Mouse (Mus musculus): Measurements from ENCODE around the gene Fgf23. TPM values are rescaled to one million over a fixed set of nuclear protein-coding genes. Genes with fewer than 3 reads are reported as not detected.

Fgf23 gene
- polyA plus RNA-seq, 1 experiment from 2014 or later: not detected

DNA sequence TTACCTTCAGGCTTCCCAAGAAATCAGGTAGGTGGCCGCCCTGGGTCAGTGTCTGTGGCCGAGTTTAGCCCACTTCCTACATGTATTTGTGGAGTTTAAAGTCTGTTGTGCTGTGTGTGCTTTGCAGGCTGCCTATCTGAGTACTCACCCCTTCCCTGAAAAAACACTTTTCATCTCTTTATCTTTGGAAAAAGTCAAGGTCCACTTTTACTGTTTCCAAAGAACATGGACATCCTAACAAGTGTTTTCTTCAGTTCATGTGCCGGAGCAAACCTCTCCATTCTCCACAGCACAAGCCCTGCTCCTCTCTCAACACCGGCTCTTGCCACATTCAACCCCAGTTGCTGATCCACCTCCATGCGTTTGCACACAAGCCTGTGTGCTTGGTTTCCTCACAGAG is 50.3 kb downstream of the Fgf23 start:
- TF ChIP-seq CTCF (IDR thresholded peaks at IDR 0.05; ENCODE audit: low read depth): no peak
- TF ChIP-seq EP300 (optimal IDR thresholded peaks at IDR 0.05): no peak
- Histone ChIP-seq H3K27me3 (ENCODE audit: control insufficient read depth, insufficient read depth, low read length) (no peaks in the 10 kb centered on the region), H3K4me2 (replicated peaks; ENCODE audit: low read depth) (no peak overlapping the region), H3K36me3 (ENCODE audit: control insufficient read depth, insufficient read depth, low read length) (0 out of 2 replicates have a peak, but pooled peaks cover under 1% of the 10 kb centered on the region), H3K4me1 (replicated peaks; ENCODE audit: control insufficient read depth, insufficient read depth) (no peaks in the 10 kb centered on the region), H3K9ac (ENCODE audit: low read length) (no peak overlapping the region), H3K9me3 (ENCODE audit: control insufficient read depth, low read length) (no peaks in the 10 kb centered on the region), H3K27ac (replicated peaks) (no peak overlapping the region), H3K4me3 (ENCODE audit: low read depth, low read length) (no peak overlapping the region)
- ATAC-seq (ENCODE audit: low FRiP score, low TSS enrichment) (no peak), DNase-seq (ENCODE audit: low spot score) (no peak)
- WGBS: 82% methylated on average over 5 of the region's 5 CpGs

DNA sequence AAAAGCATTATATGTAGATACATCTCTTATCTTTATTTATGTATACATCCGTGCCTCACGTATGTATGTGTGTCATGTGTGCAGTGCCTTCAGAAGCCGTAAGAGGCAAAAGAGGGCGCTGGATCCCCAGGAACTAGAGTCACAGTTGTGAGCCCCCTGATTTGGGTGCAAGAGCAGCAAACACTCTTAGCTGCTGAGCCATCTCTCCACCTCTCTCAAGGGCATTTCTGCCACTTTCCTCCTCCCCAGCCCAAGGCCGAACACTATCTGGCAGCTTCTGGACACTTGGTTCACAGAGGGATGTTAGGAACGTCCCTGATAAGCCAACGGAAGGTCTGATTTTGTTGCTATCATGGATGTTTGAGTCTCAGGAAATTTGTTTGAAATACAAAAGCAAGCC is 50.8 kb downstream of the Fgf23 start:
- no peaks in the 10 kb centered on the region for H3K27me3 ChIP-seq (ENCODE audit: control insufficient read depth, insufficient read depth, low read length)
- ATAC-seq (ENCODE audit: low FRiP score, low TSS enrichment) (no peak), DNase-seq (ENCODE audit: low spot score) (no peak)
- no peaks in the 10 kb centered on the region for H3K4me1 ChIP-seq (replicated peaks; ENCODE audit: control insufficient read depth, insufficient read depth)
- WGBS: 69% methylated on average over 7 of the region's 7 CpGs
- 0 out of 2 replicates have a peak, but pooled peaks cover 4% of the 10 kb centered on the region for H3K36me3 ChIP-seq (ENCODE audit: control insufficient read depth, insufficient read depth, low read length)
- no peaks in the 10 kb centered on the region for H3K9me3 ChIP-seq (ENCODE audit: control insufficient read depth, low read length)
- no peak overlapping the region for H3K27ac ChIP-seq (replicated peaks)
- H3K4me2 ChIP-seq (replicated peaks; ENCODE audit: low read depth): no peak overlapping the region
- TF ChIP-seq CTCF (IDR thresholded peaks at IDR 0.05; ENCODE audit: low read depth) (no peak), EP300 (optimal IDR thresholded peaks at IDR 0.05) (no peak)
- no peak overlapping the region for H3K9ac ChIP-seq (ENCODE audit: low read length)
- H3K4me3 ChIP-seq (ENCODE audit: low read depth, low read length): no peak overlapping the region

DNA sequence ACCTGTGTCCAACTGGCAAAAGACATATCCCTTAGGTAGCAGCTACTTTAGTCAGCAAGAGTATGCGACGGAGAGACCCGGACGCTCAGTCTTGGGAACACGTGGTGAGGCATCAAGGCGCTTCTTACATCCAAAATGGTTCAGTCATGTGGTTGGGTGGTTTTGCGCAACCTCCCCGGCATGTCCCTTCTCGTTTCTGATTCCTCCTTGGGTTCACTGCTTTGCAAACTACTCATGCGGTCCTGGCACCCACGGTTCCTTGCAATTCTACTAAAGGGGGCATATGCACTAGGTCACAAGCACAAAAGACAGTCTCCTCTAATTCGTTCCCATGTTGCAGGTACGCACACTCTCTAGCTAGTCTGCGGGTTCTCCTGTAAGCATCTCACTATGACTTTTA is 57.0 kb downstream of the Fgf23 start:
- ATAC-seq (ENCODE audit: low FRiP score, low TSS enrichment) (no peak), DNase-seq (ENCODE audit: low spot score) (no peak)
- TF ChIP-seq EP300 (optimal IDR thresholded peaks at IDR 0.05) (no peak), CTCF (IDR thresholded peaks at IDR 0.05; ENCODE audit: low read depth) (no peak)
- Histone ChIP-seq H3K4me1 (replicated peaks; ENCODE audit: control insufficient read depth, insufficient read depth) (no peaks in the 10 kb centered on the region), H3K27me3 (ENCODE audit: control insufficient read depth, insufficient read depth, low read length) (no peaks in the 10 kb centered on the region), H3K4me2 (replicated peaks; ENCODE audit: low read depth) (no peak overlapping the region), H3K27ac (replicated peaks) (no peak overlapping the region), H3K9me3 (ENCODE audit: control insufficient read depth, low read length) (no peaks in the 10 kb centered on the region), H3K9ac (ENCODE audit: low read length) (no peak overlapping the region), H3K36me3 (ENCODE audit: control insufficient read depth, insufficient read depth, low read length) (peaks cover 23% of the 10 kb centered on the region), H3K4me3 (ENCODE audit: low read depth, low read length) (no peak overlapping the region)
- WGBS: 89% methylated on average over 14 of the region's 14 CpGs

DNA sequence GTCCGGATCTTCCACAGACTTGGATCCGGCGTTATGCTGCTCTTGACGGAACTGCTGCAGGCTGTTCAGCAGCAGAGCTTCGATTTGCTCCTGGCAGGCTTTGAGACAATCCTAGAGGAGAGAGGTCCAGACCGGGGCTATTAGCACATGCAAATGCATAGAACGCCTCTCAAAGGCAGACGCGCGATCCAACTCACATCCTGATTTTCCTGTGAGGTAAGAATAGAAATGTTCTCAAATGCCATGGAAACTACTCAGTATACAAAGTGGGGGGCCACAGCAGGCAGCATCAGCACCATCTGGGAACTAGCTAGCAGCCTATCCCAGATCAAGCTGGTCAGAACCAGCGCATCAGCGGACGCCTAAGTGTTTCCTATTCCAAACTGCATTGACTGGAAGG is 57.7 kb downstream of the Fgf23 start:
- ATAC-seq (ENCODE audit: low FRiP score, low TSS enrichment): no peak
- H3K4me3 ChIP-seq (ENCODE audit: low read depth, low read length): no peak overlapping the region
- no peak overlapping the region for H3K9ac ChIP-seq (ENCODE audit: low read length)
- 0 out of 2 replicates have a peak overlapping the region, but pooled peaks have one; percentile 18 for H3K27ac ChIP-seq (replicated peaks)
- no peaks in the 10 kb centered on the region for H3K27me3 ChIP-seq (ENCODE audit: control insufficient read depth, insufficient read depth, low read length)
- 77% methylated on average over 13 of the region's 13 CpGs for WGBS
- no peak for DNase-seq (ENCODE audit: low spot score)
- no peak overlapping the region for H3K4me2 ChIP-seq (replicated peaks; ENCODE audit: low read depth)
- peaks cover 28% of the 10 kb centered on the region for H3K36me3 ChIP-seq (ENCODE audit: control insufficient read depth, insufficient read depth, low read length)
- TF ChIP-seq CTCF (IDR thresholded peaks at IDR 0.05; ENCODE audit: low read depth): no peak
- TF ChIP-seq EP300 (optimal IDR thresholded peaks at IDR 0.05): no peak
- no peaks in the 10 kb centered on the region for H3K4me1 ChIP-seq (replicated peaks; ENCODE audit: control insufficient read depth, insufficient read depth)
- H3K9me3 ChIP-seq (ENCODE audit: control insufficient read depth, low read length): no peaks in the 10 kb centered on the region

Other genes starting within 250 kb of the Fgf23 start
- gene Ndufa9, start 223.8 kb upstream of the Fgf23 start, polyA plus RNA-seq (2015; fragmentation: Nextera tagmentation; extraction: Ambion mirVana): 233 and 234 TPM in 2 replicates
- not detected in 2 replicates for gene Akap3, start 219.8 kb upstream of the Fgf23 start, polyA plus RNA-seq (2015; fragmentation: Nextera tagmentation; extraction: Ambion mirVana)
- 0.05 TPM in 1 of 2 replicates, not detected in the other for gene Dyrk4, start 151.1 kb upstream of the Fgf23 start, polyA plus RNA-seq (2015; fragmentation: Nextera tagmentation; extraction: Ambion mirVana)
- gene Rad51ap1, start 133.3 kb upstream of the Fgf23 start, polyA plus RNA-seq (2015; fragmentation: Nextera tagmentation; extraction: Ambion mirVana): 13.3 and 14.6 TPM in 2 replicates
- gene D6Wsu163e, start 132.9 kb upstream of the Fgf23 start, polyA plus RNA-seq (2015; fragmentation: Nextera tagmentation; extraction: Ambion mirVana): 12.1 and 12.7 TPM in 2 replicates
- gene Fgf6, start 57.3 kb upstream of the Fgf23 start, polyA plus RNA-seq (2015; fragmentation: Nextera tagmentation; extraction: Ambion mirVana): not detected in 2 replicates
- gene Tigar, start 36.7 kb downstream of the Fgf23 start, polyA plus RNA-seq (2015; fragmentation: Nextera tagmentation; extraction: Ambion mirVana): 4.1 and 5.2 TPM in 2 replicates
- gene Ccnd2, start 79.3 kb downstream of the Fgf23 start, polyA plus RNA-seq (2015; fragmentation: Nextera tagmentation; extraction: Ambion mirVana): 433 and 478 TPM in 2 replicates

Measured in stomach, postnatal 0 days (tissue).